Mouse (Mus musculus): ENCODE data around the gene Eif5a2. TPM values are rescaled to one million over a fixed set of nuclear protein-coding genes. Genes with fewer than 3 reads are reported as not detected.

Gene Eif5a2
- polyA plus RNA-seq, 1 experiment from 2014 or later, result 22.7 TPM

DNA sequence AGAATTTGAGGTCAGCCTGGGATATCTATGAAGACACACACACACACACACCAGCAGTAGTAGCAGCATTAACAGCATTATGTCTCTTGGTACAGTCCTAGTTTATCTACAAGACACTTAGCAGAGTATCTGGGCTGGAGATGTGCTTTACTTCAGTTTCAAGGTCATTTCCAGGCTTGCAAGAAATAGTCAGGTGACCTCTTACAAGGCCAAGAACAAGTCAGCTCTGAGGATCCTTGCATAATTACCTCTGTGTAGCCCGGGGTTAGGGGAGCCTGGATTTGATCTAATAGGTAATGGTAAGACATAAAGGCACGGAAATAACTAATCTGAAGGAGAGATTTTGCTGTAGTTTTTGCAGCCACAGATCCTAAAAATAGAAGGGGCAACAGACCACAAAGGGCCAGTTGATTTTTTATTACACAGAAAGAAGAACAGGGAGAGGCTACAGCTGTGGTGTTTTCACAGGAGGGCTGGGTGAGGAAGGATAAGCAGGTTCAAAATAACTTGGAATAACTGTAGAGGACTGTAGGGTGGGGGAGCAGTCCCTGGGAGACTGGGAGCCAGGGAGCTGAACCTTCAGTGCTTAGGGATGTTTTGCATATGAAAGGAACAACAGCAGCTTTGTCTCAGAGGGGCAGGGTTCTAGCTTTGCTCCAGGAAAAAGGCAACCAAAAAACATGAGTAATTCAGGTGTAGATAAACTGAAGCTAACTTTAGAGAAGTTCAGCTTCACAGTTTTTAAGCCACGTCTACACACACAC lies 61.0 kb downstream of the Eif5a2 start:
- ChIA-PET CTCF (interaction anchor here (0.9 kb wide), 1 partner anchor 15 kb away, joined by 3 read pairs; no protein-coding TSS in a partner anchor), POLR2A (no interaction called here)
- DNase-seq (ENCODE audit: low read depth, low spot score) (no peak), ATAC-seq (no peak)
- no peak for TF ChIP-seq CTCF (IDR thresholded peaks at IDR 0.05)
- H3K27me3 ChIP-seq, result no peaks in the 10 kb centered on the region
- in situ Hi-C loops (cut with MboI; ENCODE audit: low pct_unique_long_range_greater_than_20kb), result no loop called here

- POLR2A ChIA-PET, result no interaction called here
- TF ChIP-seq CTCF (IDR thresholded peaks at IDR 0.05), result no peak
- ATAC-seq (no peak), DNase-seq (ENCODE audit: low read depth, low spot score) (no peak)
- in situ Hi-C loops (cut with MboI; ENCODE audit: low pct_unique_long_range_greater_than_20kb), result no loop called here
- no peaks in the 10 kb centered on the region for H3K27me3 ChIP-seq
- CTCF ChIA-PET, result no interaction called here
Observed at GRCm38 (mm10) chr3:28843231-28843630, 62.2 kb downstream of the Eif5a2 start.

DNA sequence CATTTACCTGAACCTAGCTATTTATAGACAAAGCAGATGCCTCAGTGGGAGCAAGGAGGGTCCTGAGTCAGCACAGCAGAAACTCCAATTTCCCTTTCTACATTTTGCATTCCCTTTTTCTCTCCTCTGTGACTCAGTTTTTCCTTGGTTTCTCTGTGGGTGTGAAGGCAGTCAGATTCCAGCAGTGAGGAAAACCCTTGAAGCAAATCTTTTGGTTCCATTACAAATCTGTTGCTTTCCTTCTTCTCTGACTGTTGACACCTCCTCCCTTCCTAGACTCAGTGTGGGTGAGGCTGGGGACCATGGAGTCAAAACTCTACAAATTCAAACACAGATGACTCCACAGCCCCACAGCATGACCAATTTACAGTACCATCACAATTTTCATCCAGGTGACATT lies 66.0 kb downstream of the Eif5a2 start:
- ATAC-seq (peak; percentile 21), DNase-seq (ENCODE audit: low read depth, low spot score) (no peak)
- ChIA-PET CTCF (no interaction called here), POLR2A (no interaction called here)
- in situ Hi-C loops (cut with MboI; ENCODE audit: low pct_unique_long_range_greater_than_20kb), result no loop called here
- TF ChIP-seq CTCF (IDR thresholded peaks at IDR 0.05), result no peak
- H3K27me3 ChIP-seq, result no peaks in the 10 kb centered on the region

Other genes with a start within 250 kb of the Eif5a2 start
- gene Slc2a2, start 83.4 kb upstream of the Eif5a2 start, polyA plus RNA-seq (2021), result 3.1 TPM
- 303 TPM for gene Rpl22l1, start 24.2 kb downstream of the Eif5a2 start, polyA plus RNA-seq (2021)
- not detected for gene Gm1527, start 111.3 kb downstream of the Eif5a2 start, polyA plus RNA-seq (2021)

Data from Patski (cell line).